Mouse (Mus musculus) G1E (cell line): ENCODE measurements around the gene Ptprc.

Experiments
- CTCF ChIP-seq: IDR thresholded peaks from 2 replicates; pipeline ENCODE4 v1.5.1; 2012; ENCODE audit warnings: low read depth, low read length, inconsistent platforms, mixed read lengths
- GATA1 ChIP-seq: IDR thresholded peaks from 2 replicates; pipeline ENCODE4 v1.6.1; 2012; ENCODE audit warnings: borderline replicate concordance, low read length, inconsistent platforms, mixed read lengths
- GATA2 ChIP-seq: IDR thresholded peaks from 2 replicates; pipeline ENCODE4 v1.6.1; 2012; ENCODE audit warnings: low read depth, low read length, inconsistent platforms, borderline replicate concordance
- POLR2AphosphoS5 ChIP-seq: IDR thresholded peaks from 2 replicates; pipeline ENCODE4 v1.6.1; 2012; ENCODE audit warnings: low read depth, low read length, inconsistent platforms; ENCODE audit not compliant: insufficient replicate concordance
- TAL1 ChIP-seq: conservative IDR thresholded peaks from 2 replicates; pipeline ENCODE4 v1.6.1; 2012; ENCODE audit warnings: low read depth, low read length, inconsistent platforms, mixed read lengths

DNA sequence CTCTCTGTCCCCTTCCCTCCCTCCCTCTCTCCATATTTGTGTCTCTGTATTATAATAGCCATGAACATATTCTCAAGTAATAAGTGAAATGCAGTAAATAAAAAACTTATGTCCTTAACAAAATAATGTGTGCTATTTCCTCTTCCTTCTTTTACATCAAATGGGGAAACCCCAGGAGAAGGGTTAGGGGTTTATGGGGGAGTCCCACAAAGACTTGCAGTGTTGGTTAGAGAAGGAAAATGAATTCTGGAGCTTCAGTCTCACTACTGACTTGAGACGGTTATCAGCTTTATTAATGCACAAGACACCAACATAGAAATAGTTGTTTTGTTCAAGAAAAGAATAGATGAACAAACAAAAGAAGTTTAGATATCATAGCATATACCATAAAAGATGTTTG lies 150.2 kb downstream of the Ptprc start:
- no peak for TF ChIP-seq CTCF
- no peak for TF ChIP-seq TAL1
- TF ChIP-seq GATA2: no peak
- TF ChIP-seq GATA1: no peak
- no peak for TF ChIP-seq POLR2AphosphoS5
